Mouse (Mus musculus): ENCODE measurements at regions not wholly inside any gene's neighbourhood (a gene's known extent, or its start where the extent isn't known, plus 50 kb on each side); places are given as distances from the start of the nearest gene placed in this dataset.

DNA sequence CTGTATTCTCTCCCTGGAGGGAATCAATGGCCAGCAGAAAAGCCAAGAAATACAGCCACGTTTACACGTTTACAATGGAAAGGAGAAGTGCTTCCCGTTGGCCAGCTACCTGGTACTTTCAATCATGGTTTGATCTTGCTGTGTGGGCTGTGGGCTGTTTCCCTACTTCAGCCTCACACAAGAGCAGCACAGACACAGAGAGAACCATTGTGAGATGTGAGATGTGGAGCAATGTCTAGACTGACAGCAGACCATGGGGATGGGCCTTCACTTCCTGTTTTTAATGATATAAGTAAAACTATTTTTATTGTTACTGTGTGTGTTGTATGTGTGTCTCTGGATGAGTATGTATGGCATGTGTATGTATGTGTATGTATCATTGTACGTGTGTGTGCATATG, 156.2 kb downstream of the Mterf1b start:
- TF ChIP-seq GATA1 (IDR thresholded peaks at IDR 0.05; ENCODE audit: borderline replicate concordance, low read length) (no peak), FLI1 (IDR thresholded peaks at IDR 0.05; ENCODE audit: low read length) (no peak)
